Mouse (Mus musculus) heart, postnatal 25 days (tissue): ENCODE results near the gene Gm28035. TPM values are rescaled to one million over a fixed set of nuclear protein-coding genes. Genes with fewer than 3 reads are reported as not detected.

Source experiments
- DNase-seq: peaks from one replicate; pipeline ENCODE4 v3.0.0; 2022; ENCODE audit warnings: low spot score
- intact Hi-C: fragments of 180-260 bp; cut with DNase I; formaldehyde crosslinking; loops from one replicate; pipeline ENCODE4 v1.15.1; 2025
- total RNA-seq, 2 experiments: library from RNA; stranded (reverse); gene quantifications; 2 replicates each; pipeline ENCODE4 v1.2.3; 2021

Gm28035 gene
- total RNA-seq, 2 experiments from 2014 or later = 3.7 to 4.4 TPM

GRCm38 (mm10) chr2:30258600-30258999 is 18.2 kb downstream of the Gm28035 start:
- intact Hi-C loops = loop anchor here (2.0 kb wide), 1 partner anchor 14 kb away; no protein-coding TSS in a partner anchor
- DNase-seq = peak; percentile 88

DNA sequence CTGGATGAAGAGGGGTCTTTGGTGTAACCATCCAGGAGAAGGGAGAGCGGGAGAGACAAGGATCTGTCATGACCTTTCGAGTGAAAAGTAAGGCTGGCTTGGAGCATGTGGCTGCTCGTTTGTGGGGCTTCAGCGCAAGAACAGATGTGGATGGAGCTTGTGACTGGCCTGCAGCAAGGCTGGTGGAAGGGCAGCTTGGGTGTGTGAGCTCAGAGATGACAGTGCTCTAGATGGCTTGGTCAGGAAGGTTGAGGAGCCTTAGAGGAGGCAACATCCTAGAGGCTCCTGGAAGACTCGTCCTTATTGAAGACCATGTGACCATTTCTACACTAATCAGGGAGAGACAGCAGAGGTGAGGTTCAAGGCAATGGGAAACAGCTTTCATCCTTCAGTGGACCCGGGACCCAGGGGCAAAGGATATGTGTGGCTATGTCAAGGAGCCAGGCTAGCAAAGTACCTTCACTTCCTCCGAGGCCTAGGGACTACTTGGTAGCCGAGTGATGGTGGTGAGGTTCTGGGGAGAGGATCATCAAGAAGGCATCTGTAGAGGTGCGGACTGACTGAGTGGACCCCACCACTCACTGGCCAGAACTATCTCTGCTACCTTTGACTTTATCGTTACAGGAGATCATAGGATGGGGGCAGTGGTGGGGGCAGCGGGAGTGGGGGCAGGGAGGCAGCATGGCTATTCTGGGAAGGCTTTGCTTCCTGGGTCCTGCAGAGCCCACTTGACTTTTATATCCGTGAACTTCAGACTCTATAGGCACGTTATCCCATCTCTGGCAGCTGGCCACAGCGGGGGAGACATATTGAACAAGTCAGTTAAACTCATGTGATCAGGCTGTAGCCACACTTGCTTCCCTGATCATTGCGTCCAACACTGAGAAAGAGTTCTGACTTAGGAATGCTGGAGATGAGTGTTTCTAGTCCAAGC is 19.0 kb downstream of the Gm28035 start:
- no peak for DNase-seq

DNA sequence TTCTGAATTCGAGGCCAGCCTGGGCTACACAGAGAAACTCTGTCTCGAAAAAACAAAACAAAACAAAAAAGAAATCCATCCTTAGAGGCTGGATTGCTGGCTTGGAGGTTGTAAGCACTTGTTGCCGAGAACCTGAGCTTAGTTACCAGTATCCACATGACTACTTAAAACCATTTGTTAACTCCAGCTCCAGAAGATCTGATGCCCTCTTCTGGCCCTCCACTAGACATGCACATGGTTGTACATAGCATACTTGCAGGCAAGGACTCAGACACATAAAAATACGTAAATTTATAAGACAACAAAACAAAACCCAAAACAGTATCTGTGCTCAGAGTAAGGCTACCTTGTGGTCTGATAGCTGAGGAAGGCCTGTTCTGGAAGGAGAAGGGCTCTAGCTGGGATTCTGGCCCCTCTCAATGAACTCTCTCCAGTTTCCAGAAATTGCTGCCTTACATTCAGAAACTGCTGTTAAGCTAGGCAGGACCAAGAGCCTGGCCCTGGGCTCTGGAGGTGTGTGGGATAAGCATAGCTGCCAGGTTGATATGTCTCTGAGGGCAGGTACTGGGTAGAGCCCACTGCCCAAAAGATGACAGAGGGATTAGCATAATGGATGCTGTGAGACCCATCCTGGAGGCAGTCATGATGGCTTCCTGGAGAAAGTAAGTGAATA is 20.8 kb downstream of the Gm28035 start:
- intact Hi-C loops = no loop called here
- DNase-seq = no peak

More for the DNA sequence above, 19.0 kb downstream of the Gm28035 start:
- intact Hi-C loops = loop anchor here (2.0 kb wide), 1 partner anchor 15 kb away; no protein-coding TSS in a partner anchor

DNA sequence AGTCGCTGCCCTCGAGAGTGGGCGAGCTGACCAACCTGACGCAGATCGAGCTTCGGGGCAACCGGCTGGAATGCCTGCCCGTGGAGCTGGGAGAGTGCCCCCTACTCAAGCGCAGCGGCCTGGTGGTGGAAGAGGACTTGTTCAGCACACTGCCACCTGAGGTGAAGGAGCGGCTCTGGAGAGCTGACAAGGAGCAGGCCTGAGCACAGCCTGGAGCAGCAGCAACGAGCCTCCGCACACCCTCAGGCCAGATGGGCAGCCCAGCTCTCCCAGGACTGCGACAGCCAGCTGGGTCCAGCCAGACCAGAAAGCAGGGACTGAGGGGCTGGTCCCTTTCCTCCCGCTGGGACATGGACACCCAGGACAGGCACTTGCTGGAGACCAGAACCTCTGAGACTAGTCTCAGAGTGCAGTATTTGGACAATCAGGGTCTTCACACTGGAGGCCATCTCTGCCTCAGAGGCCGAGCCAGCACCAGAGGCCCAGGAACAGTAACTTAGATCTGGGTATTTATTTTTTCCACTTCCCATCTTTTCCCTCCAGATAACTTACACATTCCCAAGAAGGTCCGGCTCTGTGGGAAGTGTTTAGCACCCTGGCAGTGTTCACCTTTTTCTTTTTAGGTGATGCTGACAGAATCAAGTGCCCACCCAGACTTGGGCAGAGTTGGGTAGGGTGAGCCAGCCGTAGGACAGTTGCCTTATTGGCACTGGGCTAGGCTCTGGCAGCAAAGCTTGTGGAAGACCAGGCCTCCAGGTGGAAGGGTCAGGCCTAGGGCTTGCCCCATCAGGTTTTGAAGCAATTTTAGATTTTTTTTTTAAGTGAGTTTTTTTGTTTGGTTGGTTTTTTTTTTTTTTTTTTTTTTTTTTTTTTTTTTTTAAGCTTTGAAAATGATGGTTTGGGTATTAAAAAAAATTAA is 21.8 kb downstream of the Gm28035 start:
- intact Hi-C loops = no loop called here
- DNase-seq = no peak

GRCm38 (mm10) chr2:30262840-30263441 is 22.6 kb downstream of the Gm28035 start:
- no peak for DNase-seq
- intact Hi-C loops = loop anchor here (1.0 kb wide), 1 partner anchor 21 kb away; no protein-coding TSS in a partner anchor

DNA sequence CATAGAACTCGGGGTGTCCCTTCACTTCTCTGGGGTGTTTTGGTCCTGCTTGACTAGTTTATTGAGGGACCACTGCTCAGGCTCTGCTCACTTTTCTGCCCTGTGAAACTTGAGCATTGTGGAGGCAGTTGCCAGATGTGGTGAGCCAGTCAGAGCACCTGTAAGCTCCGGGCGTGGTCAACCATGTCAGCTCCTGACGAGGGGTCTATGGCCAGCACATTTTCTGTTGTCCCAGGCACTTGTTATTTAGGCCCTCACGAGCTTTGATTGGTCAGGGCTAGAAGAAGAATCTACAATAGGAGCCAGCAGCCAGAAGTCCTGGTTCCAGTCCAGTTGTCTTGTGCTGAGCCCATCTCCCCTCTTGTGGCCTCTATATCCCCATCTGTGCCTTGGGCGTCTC is 23.4 kb downstream of the Gm28035 start:
- no peak for DNase-seq
- intact Hi-C loops = loop anchor here (1.0 kb wide), 1 partner anchor 22 kb away; no protein-coding TSS in a partner anchor

DNA sequence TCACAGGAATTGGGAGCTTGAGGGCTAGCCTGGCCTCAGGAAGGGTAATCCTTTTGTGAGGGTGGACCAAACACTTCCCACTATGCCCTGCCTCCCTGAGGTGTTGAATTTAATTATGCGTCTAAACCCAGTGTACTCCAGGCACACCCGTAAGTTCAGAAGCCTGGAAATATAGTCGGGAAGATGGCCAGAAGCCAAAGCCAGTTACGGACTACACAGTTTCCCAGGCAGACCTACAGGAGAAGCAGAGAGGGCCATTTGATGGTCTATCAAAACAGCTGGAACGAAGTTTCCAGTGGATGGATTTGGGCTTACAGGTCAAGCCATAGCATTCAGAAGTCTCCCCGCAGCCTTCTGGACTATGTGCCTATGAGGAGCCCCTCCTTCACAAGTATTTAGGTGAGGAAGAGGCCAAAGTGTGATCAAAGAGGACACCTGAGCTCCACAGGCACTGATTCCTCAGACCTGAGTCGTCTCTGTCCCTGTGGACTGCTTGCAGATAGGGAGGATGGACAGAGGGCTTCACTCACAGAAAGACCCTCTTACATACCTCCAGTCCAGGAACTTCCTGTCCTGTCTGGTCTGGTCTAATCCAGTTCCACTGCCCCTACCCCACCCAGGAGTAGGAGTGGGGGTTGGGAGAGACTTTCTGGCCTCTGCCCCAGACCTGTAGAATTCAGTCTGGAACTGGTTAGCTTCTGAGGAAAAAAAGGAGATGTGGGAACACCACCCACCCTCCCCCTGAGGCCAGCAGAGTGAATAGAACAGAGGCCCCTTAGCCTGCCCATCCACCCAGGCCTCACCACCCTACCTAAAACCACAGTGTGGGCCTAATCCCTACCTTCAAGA is 24.5 kb downstream of the Gm28035 start:
- intact Hi-C loops = no loop called here
- DNase-seq = no peak

DNA sequence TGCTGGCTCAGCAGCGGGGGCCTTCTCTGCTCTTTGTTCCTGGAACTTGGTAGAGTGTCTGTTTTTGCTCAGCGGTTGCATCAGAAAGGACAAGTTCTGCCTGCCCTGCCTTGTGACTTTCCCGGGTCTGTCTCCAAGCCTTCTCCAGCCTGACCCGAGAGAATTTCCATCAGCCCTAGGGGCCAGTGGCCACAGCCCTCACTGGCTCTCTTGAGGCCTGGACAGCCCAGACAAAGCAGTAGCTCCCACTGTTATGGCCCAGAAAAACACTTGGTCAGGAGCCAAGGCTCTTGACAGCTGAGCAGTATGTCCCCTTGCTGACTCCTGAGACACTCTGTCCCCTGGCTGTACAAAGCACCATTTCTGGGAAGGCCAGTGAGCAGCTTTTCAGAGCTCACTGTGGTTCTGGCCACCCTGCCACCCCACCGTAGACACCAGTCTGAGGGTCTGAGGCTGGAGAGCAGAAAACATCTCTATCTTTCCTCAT is 25.4 kb downstream of the Gm28035 start, which contains the start of gene Phyhd1:
Gene Phyhd1, plus strand, starts transcription at position 437 of the 487 bp plus-strand sequence.
- peak; percentile 87 for DNase-seq
- intact Hi-C loops = no loop called here

DNA sequence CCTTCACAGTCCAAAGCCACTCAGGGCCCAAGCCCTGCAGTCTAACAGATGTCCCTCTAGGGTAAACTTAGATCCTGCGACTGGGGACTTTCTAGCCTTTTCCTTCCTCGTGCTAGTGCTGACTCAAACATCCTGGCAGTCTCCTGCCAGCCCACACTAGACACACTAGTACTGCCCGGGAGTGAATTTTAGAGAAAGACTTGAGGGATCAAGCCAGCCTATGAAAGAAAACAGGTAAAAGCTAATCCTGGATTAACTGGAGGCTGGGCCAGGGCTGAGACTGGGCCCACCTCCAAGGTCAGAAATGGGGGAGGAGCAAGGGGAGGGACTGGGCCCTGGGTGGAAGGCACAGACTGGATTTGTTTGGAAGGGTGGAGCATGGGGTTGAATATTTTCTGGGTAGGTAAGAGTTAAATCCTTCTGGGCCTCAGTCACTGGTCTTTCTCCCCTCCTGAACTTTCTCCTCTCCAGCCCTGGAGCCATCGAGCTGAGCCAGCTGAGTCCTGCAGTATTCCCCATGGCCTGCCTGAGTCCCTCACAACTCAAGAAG is 26.1 kb downstream of the Gm28035 start:
- DNase-seq = peak; percentile 75
- intact Hi-C loops = no loop called here

GRCm38 (mm10) chr2:30267466-30267865 is 27.1 kb downstream of the Gm28035 start:
- no peak for DNase-seq
- intact Hi-C loops = no loop called here

DNA sequence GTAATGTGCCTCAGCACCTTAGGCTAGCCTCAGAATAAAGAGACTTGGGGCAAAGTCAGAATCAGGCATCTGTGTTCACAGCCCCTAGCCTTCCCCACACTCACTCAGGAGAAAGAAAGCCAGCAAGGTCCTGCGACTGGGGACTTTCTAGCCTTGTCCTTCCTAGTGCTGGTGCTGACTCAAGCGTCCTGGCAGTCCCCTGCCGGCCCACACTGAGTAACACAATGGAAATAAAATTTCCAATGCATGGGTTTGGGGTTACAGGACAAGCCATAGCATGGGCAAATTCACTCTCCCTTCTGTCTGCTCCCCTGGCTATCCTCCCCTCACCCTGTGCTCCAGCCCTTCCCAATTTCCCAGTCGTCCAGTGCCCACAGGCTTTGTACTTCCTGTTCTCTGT is 28.0 kb downstream of the Gm28035 start:
- intact Hi-C loops = no loop called here
- no peak for DNase-seq

DNA sequence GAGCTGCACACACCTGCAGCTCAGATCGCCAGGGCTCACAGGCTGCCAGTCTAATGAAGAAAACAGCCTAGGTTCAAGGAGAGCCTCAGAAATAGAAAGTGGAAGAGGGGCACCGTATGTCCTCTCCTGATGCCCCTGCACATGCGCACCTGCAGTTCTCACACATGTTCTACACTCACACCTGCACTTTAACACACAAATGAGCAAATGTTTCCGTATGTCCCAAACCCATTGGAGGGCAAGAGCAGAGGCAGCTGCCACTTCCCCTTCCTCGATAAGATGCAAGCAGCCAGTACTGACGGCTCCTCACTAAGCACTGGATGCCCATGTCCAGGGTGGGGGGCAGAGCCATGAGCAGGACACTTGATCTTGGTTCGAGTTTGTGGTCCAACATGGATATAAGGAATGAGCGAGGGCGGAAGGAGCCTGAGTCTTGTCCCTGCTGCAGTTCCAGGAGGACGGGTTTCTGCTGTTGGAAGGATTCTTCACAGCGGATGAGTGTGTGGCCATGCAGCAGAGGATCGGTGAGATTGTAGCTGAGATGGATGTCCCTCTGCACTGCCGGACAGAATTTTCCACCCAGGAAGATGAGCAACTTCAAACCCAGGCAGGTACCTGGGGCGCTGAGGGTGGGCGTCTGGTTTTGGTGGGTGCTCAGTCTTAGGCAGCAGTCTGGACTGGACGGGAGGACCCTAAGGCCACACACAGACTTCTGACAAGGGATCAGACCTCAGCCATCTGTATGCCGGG is 29.0 kb downstream of the Gm28035 start:
- intact Hi-C loops = no loop called here

DNA sequence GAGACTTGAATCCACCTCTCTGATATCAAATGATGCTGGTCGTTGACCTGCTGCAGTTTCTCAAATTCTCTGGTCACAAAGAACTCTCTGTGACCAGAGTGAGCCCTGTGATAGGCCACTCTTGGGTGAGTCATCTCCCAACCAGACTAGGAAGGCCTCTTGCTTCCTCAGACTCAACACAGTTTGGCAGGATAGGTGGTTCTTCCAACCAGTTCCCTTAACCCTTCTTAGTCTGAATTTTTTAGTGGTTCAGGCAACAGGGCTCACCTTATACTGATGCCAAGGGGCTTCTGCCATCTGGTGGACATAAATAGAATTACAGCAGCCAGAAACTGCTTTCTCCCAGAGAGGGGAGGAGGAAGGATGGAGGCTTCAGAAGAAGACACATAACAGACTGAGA is 29.8 kb downstream of the Gm28035 start:
- DNase-seq = peak; percentile 75
- intact Hi-C loops = loop anchor here (1.0 to 5.0 kb wide), 4 partner anchors 33 to 141 kb away; partner anchors contain the start of genes Endog, Kyat1 and Lrrc8a

More for the DNA sequence above, 29.0 kb downstream of the Gm28035 start:
- DNase-seq = no peak

DNA sequence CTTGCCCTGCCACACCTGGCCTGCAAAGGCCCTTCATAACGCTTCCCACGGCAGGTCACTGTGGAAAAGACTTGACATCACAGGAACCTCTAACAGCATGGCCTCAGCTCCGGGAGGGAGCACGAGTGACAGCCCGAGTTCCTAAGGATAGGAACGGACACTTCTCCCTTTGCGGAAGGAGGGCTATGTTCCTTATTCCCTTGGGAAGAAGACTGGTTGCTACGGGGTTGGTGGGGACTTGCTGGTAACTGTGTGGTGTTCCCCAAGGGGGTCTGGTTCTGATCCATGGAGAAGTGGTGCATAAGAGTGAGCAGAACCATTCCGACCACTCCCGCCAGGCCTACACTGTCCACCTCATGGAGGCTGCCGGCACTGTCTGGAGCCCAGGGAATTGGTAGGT is 40.4 kb downstream of the Gm28035 start, which contains the start of gene Gm28038:
Gene Gm28038, plus strand, starts transcription at position 301 of the 400 bp plus-strand sequence.
- DNase-seq = no peak
- intact Hi-C loops = no loop called here

GRCm38 (mm10) chr2:30281651-30282050 is 41.3 kb downstream of the Gm28035 start:
- DNase-seq = no peak
- intact Hi-C loops = no loop called here

DNA sequence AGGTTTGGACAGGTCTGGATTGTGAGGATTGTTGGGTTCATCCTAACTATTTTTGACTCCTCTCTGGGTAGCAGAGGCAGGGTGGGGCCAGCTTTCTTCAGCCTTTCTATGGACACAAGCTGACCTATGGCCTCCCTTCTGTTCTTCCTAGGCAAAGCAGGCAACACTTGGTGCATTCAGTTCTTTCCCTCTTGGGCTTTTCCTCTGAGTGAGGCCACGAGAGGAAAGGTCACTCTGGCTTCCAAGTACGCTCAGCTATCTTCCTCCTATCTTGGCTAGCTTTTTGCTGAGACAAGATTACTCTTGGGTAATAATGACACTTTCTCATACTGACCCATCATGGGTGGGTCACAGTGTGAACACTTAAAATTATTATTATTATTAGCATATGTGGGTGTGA is 42.8 kb downstream of the Gm28035 start:
- intact Hi-C loops = no loop called here
- no peak for DNase-seq

- intact Hi-C loops = no loop called here
- DNase-seq = no peak
These were observed 44.6 kb downstream of the Gm28035 start for GRCm38 (mm10) chr2:30285004-30285403.
